Mouse (Mus musculus) heart, embryonic 12.5 days (tissue): ENCODE results near the gene Nfe2l2. TPM values are rescaled to one million over a fixed set of nuclear protein-coding genes. Genes with fewer than 3 reads are reported as not detected.
A peak's percentile ranks its signal among the peaks of the same experiment; 100 is the strongest.

Experiments
- ATAC-seq: fragments of 200-750 bp; cut with Nextera tagmentation; 2 replicates; pipeline ENCODE4 v1.8.0; 2017; ENCODE audit warnings: moderate TSS enrichment, moderate library complexity; ENCODE audit not compliant: insufficient number of reproducible peaks, low FRiP score
- H3K27ac ChIP-seq: fragments of 300-500 bp; sonication (generic); 2 replicates; pipeline ENCODE4 v1.5.1; 2016; ENCODE audit warnings: mild to moderate bottlenecking, moderate library complexity; ENCODE audit not compliant: poor library complexity, severe bottlenecking
- H3K27me3 ChIP-seq: fragments of 300-500 bp; sonication (generic); replicated peaks from 2 replicates; pipeline ENCODE4 v1.6.1; 2016; ENCODE audit warnings: mild to moderate bottlenecking, moderate library complexity
- H3K36me3 ChIP-seq: fragments of 300-500 bp; sonication (generic); 2 replicates; pipeline ENCODE4 v1.6.1; 2016; ENCODE audit warnings: mild to moderate bottlenecking, moderate library complexity
- H3K4me1 ChIP-seq: fragments of 300-500 bp; sonication (generic); replicated peaks from 2 replicates; pipeline ENCODE4 v1.6.1; 2016; ENCODE audit warnings: mild to moderate bottlenecking
- H3K4me2 ChIP-seq: fragments of 300-500 bp; sonication (generic); 2 replicates; pipeline ENCODE4 v1.6.1; 2016; ENCODE audit warnings: mild to moderate bottlenecking, moderate library complexity
- H3K4me3 ChIP-seq: fragments of 300-500 bp; sonication (generic); 2 replicates; pipeline ENCODE4 v1.5.1; 2016; ENCODE audit warnings: mild to moderate bottlenecking
- H3K9ac ChIP-seq: fragments of 300-500 bp; sonication (generic); 2 replicates; pipeline ENCODE4 v1.6.1; 2016; ENCODE audit warnings: mild to moderate bottlenecking, moderate library complexity
- H3K9me3 ChIP-seq: fragments of 300-500 bp; sonication (generic); replicated peaks from 2 replicates; pipeline ENCODE4 v1.6.1; 2016; ENCODE audit warnings: mild to moderate bottlenecking, moderate library complexity
- WGBS: fragments of 180-500 bp; shearing (Covaris S2); methylation state at CpG from one replicate; pipeline ENCODE4 v1.1.7; 2016; 5-methylcytosine and 5-hydroxymethylcytosine counted together
- polyA plus RNA-seq: library from polyadenylated mRNA; unstranded; fragments of >200 nt; fragmentation: Nextera tagmentation; extraction: Ambion mirVana; gene quantifications from 2 replicates; pipeline ENCODE4 v1.2.1, GENCODE M21; 2016

The Nfe2l2 gene
- 47.9 and 48.8 TPM in 2 replicates for polyA plus RNA-seq

- ATAC-seq = peak; percentile 93
- H3K27ac ChIP-seq = peak within 1 kb of the TSS; percentile 99
- H3K27me3 ChIP-seq = no peaks in the 10 kb centered on the region
- no peaks in the 10 kb centered on the region for H3K36me3 ChIP-seq
- under 1% methylated on average over 58 of the region's 58 CpGs for WGBS
- peak within 1 kb of the TSS; percentile 79 for H3K4me2 ChIP-seq
- H3K4me1 ChIP-seq = peaks cover 46% of the 10 kb centered on the region
- H3K4me3 ChIP-seq = peak within 1 kb of the TSS; percentile 83
- H3K9ac ChIP-seq = peak within 1 kb of the TSS; percentile 96
- H3K9me3 ChIP-seq = peaks cover 3% of the 10 kb centered on the region; the same call in 1 of the 2 replicates
Observed at GRCm38 (mm10) chr2:75704234-75705161, at the start of gene Nfe2l2. Gene Nfe2l2 (minus strand): TSS chr2:75704641.

DNA sequence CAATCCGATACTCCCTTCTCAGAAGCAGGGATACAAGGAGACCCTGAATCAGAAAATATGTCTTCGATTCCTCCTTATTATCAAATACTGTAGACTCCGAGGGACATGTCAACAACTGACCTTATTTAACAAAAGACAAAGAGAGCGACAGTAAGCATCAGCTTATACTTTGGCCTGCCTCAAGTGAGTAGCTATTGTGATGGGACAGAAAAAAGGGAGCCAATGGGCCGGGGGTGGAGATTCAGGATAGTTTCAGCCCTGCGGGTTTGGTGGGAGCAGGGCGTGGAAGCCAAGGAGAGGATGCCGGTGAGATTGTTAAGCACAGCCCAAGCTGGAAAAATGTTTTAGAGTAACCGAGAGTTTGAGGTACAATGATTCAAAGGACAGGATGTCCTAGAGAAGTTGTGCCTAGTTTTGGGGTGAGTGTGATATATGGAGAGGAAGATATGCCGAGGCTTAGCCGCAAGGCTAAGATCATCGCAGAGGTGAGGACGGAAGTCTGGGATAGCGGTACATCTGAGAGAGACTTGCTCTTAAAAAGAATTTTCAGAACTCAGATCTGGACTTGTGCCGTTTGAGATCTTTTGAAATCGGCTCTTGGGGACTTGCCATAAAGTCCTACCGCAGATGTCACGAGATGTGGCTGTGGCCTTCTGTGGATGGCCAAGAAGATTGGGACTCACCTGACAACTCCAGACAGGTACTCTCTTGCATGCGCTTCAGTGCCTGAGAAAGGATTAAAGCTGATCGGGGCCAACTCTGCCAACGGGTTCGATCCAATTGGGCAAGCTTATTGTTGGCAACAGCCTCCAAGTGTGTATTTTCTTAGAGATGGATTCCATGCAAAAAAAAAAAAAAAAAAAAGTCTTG lies 48.1 kb upstream of the Nfe2l2 start:
- Histone ChIP-seq H3K4me3 (no peak overlapping the region), H3K9me3 (no peaks in the 10 kb centered on the region), H3K27me3 (no peaks in the 10 kb centered on the region), H3K9ac (no peak overlapping the region), H3K4me2 (no peak overlapping the region), H3K36me3 (no peaks in the 10 kb centered on the region), H3K4me1 (no peaks in the 10 kb centered on the region), H3K27ac (no peak overlapping the region)
- ATAC-seq = no peak
- WGBS = 87% methylated on average over 22 of the region's 22 CpGs

- no peaks in the 10 kb centered on the region for H3K9me3 ChIP-seq
- 48% methylated on average over 6 of the region's 6 CpGs for WGBS
Observed at GRCm38 (mm10) chr2:75751896-75752295, 47.5 kb upstream of the Nfe2l2 start.

DNA sequence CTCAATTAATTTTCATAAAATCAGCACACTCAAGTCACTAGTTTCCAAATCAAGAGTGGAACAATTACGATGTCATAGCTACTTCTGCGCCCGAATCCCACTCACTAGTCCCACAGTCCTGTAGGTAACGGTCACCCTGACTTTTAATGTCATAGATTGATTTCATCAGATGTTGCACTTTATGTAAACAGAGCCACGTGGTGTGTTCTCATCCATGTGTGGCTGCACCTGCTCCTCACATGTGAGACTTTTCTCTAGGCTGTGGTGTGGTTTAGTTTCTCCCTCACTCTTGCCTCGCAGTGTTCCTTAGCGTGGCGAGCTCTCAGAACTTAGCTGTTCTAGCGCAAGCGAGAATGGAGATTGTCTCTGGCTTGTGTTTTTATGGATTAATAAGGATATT lies 46.4 kb upstream of the Nfe2l2 start:
- Histone ChIP-seq H3K4me3 (no peak overlapping the region), H3K9me3 (no peaks in the 10 kb centered on the region), H3K36me3 (no peaks in the 10 kb centered on the region), H3K9ac (no peak overlapping the region), H3K27ac (no peak overlapping the region), H3K4me1 (no peaks in the 10 kb centered on the region), H3K27me3 (no peaks in the 10 kb centered on the region), H3K4me2 (no peak overlapping the region)
- no peak for ATAC-seq
- WGBS = 87% methylated on average over 10 of the region's 10 CpGs

More at GRCm38 (mm10) chr2:75751896-75752295, 47.5 kb upstream of the Nfe2l2 start:
- no peak for ATAC-seq
- Histone ChIP-seq H3K9ac (no peak overlapping the region), H3K4me2 (no peak overlapping the region), H3K4me1 (no peaks in the 10 kb centered on the region), H3K27me3 (no peaks in the 10 kb centered on the region), H3K27ac (no peak overlapping the region), H3K36me3 (no peaks in the 10 kb centered on the region), H3K4me3 (no peak overlapping the region)

DNA sequence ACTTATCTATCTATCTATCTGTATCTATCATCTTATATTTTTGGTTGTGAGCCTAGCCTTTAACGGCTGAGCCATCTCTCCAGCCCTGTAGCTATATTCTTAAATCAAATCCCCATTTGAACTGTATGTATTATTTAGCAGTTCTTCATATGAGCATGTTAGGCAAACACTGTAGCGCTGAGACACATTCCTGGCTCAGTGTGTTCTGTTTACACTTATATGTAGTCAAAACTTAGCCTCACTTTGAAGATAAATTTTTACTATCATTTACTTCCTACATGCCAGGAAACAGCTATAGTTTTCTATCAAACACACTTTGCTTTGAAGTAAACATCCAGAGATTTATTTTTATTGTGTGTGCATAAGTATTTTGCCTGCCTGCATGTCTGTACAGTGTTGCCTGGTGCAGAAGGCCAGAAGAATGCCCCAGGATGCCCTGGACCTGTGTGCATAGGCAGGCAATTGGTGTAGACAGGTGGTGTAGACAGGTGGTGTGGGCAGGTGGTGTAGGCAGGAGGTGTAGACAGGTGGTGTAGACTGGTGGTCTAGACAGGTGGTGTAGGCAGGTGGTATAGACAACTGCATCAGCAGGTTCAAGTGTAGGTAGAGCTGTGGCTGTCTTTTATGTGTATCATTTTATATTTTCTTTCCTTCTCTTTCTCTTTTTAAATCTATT lies 45.7 kb upstream of the Nfe2l2 start:
- no peak overlapping the region for H3K4me2 ChIP-seq
- H3K9ac ChIP-seq = no peak overlapping the region
- H3K4me1 ChIP-seq = no peaks in the 10 kb centered on the region
- no peak for ATAC-seq
- no peak overlapping the region for H3K4me3 ChIP-seq
- WGBS = 89% methylated on average over 2 of the region's 2 CpGs
- no peaks in the 10 kb centered on the region for H3K27me3 ChIP-seq
- no peak overlapping the region for H3K27ac ChIP-seq
- no peaks in the 10 kb centered on the region for H3K9me3 ChIP-seq
- H3K36me3 ChIP-seq = no peaks in the 10 kb centered on the region

- H3K4me2 ChIP-seq = no peak overlapping the region
- no peaks in the 10 kb centered on the region for H3K27me3 ChIP-seq
- H3K9ac ChIP-seq = no peak overlapping the region
- no peaks in the 10 kb centered on the region for H3K36me3 ChIP-seq
- H3K9me3 ChIP-seq = no peaks in the 10 kb centered on the region
- no peak overlapping the region for H3K4me3 ChIP-seq
- H3K4me1 ChIP-seq = no peaks in the 10 kb centered on the region
- H3K27ac ChIP-seq = no peak overlapping the region
- no peak for ATAC-seq
- 85% methylated on average over 6 of the region's 6 CpGs for WGBS
Observed at GRCm38 (mm10) chr2:75748841-75749240, 44.4 kb upstream of the Nfe2l2 start.

- H3K4me3 ChIP-seq = no peak overlapping the region
- 50% methylated on average over 2 of the region's 2 CpGs for WGBS
- H3K9ac ChIP-seq = no peak overlapping the region
- no peak overlapping the region for H3K4me2 ChIP-seq
- ATAC-seq = no peak
- no peak overlapping the region for H3K27ac ChIP-seq
- H3K4me1 ChIP-seq = peaks cover 4% of the 10 kb centered on the region
- H3K36me3 ChIP-seq = no peaks in the 10 kb centered on the region
- no peaks in the 10 kb centered on the region for H3K27me3 ChIP-seq
- H3K9me3 ChIP-seq = no peaks in the 10 kb centered on the region
Observed at GRCm38 (mm10) chr2:75737006-75737503, 32.6 kb upstream of the Nfe2l2 start.

DNA sequence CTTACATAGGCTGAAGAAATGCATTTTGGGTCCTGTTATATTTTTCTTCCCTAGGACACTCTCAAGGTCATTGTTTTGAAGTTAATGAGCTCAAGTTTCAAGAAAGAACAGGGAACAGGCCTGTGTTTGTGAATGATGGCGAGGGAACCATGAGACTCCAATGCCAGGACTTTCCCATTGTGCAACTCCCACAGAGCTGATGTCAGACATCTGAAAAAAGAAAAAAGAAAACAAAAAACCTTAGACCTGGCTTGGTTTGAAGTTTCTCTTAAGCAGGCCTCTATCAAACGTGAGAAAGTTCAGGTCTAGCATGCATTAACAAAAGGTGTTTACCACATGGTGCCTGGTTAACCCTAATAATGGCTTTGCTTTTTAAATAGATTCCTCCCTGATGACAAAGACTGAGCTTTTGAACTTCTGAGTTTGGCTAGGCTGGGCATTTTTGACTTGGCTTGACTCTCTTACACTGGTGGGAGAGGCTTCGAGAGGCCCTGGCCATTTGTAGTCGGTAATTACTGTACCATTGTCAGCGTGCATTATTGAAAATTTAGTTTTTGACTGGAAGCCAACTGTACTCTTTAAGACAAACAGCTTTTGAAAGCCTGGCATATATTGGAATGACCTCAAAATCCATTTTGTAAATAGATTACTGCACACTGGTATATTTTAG lies 29.9 kb upstream of the Nfe2l2 start:
- Histone ChIP-seq H3K36me3 (no peaks in the 10 kb centered on the region), H3K27me3 (no peaks in the 10 kb centered on the region), H3K9me3 (no peaks in the 10 kb centered on the region), H3K27ac (no peak overlapping the region), H3K4me3 (no peak overlapping the region), H3K4me2 (no peak overlapping the region), H3K4me1 (peaks cover 28% of the 10 kb centered on the region), H3K9ac (no peak overlapping the region)
- ATAC-seq = no peak
- 76% methylated on average over 5 of the region's 5 CpGs for WGBS

DNA sequence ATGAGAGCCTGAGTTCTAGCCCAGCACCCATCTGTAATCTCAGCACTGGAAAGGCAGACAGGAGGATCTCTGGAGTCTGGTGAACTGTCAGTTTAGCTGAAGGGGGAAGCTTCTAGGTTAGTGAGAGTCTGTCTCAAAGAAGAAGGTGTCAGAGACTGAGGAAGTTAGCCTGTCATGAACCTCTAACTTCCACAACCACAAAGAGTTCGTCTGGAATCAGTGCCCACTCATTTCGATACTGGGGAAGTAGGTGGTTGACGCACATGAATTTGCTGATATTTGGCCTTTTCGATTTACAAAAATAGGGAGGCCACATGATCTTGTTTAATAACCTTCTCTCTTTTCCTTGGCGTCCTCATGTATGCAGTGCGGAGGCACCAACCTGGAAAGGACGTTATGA lies 28.7 kb upstream of the Nfe2l2 start:
- WGBS = 91% methylated on average over 7 of the region's 7 CpGs
- ATAC-seq = no peak
- Histone ChIP-seq H3K4me3 (no peak overlapping the region), H3K27me3 (no peaks in the 10 kb centered on the region), H3K9me3 (no peaks in the 10 kb centered on the region), H3K4me1 (peaks cover 28% of the 10 kb centered on the region), H3K36me3 (no peaks in the 10 kb centered on the region), H3K4me2 (no peak overlapping the region), H3K9ac (no peak overlapping the region), H3K27ac (no peak overlapping the region)

GRCm38 (mm10) chr2:75731929-75732328 lies 27.5 kb upstream of the Nfe2l2 start:
- 35% methylated on average over 2 of the region's 2 CpGs for WGBS
- no peak for ATAC-seq
- Histone ChIP-seq H3K27ac (no peak overlapping the region), H3K9me3 (no peaks in the 10 kb centered on the region), H3K4me3 (no peak overlapping the region), H3K27me3 (no peaks in the 10 kb centered on the region), H3K36me3 (no peaks in the 10 kb centered on the region), H3K4me1 (peaks cover 28% of the 10 kb centered on the region), H3K9ac (no peak overlapping the region), H3K4me2 (no peak overlapping the region)
